Mouse (Mus musculus) left cerebral cortex, adult 9 months (tissue): ENCODE measurements around the gene Srsf10.

Experiments
- DNase-seq, 2 experiments: peaks; one replicate each; pipeline ENCODE4 v3.0.0; 2022; ENCODE audit warnings: low spot score in 2 of 2

The Srsf10 gene

GRCm38 (mm10) chr4:135855080-135855479 lies 467 bp upstream of the Srsf10 start:
- no peak for DNase-seq

- peak in 1 of 2 experiments; percentile 53 for DNase-seq
Measured at GRCm38 (mm10) chr4:135856223-135857091, 910 bp downstream of the Srsf10 start.

GRCm38 (mm10) chr4:135857597-135858186 lies 2.1 kb downstream of the Srsf10 start:
- DNase-seq: no peak

- no peak for DNase-seq
Measured at GRCm38 (mm10) chr4:135868996-135869395, 13.4 kb downstream of the Srsf10 start.

- no peak for DNase-seq
Measured at GRCm38 (mm10) chr4:135870227-135871023, 14.9 kb downstream of the Srsf10 start.

GRCm38 (mm10) chr4:135872015-135872414 lies 16.5 kb downstream of the Srsf10 start:
- no peak for DNase-seq

GRCm38 (mm10) chr4:135872589-135873391 lies 17.2 kb downstream of the Srsf10 start:
- DNase-seq: no peak

- peak; percentile 78 to 89 for DNase-seq
Measured at GRCm38 (mm10) chr4:135873526-135874202, 18.1 kb downstream of the Srsf10 start, which contains the start of gene Pnrc2. Pnrc2 (minus strand) TSS chr4:135873850.

GRCm38 (mm10) chr4:135874564-135875535 lies 19.3 kb downstream of the Srsf10 start:
- DNase-seq: no peak

GRCm38 (mm10) chr4:135875546-135875945 lies 20.0 kb downstream of the Srsf10 start:
- no peak for DNase-seq

- no peak for DNase-seq
Measured at GRCm38 (mm10) chr4:135875991-135876582, 20.5 kb downstream of the Srsf10 start.

GRCm38 (mm10) chr4:135876583-135877020 lies 21.1 kb downstream of the Srsf10 start:
- DNase-seq: peak; percentile 77 to 88

GRCm38 (mm10) chr4:135877742-135878141 lies 22.2 kb downstream of the Srsf10 start:
- no peak for DNase-seq

GRCm38 (mm10) chr4:135879021-135879420 lies 23.5 kb downstream of the Srsf10 start:
- DNase-seq: no peak

GRCm38 (mm10) chr4:135880018-135880417 lies 24.5 kb downstream of the Srsf10 start:
- no peak for DNase-seq

- no peak for DNase-seq
Measured at GRCm38 (mm10) chr4:135880576-135880975, 25.0 kb downstream of the Srsf10 start.

- DNase-seq: no peak
Measured at GRCm38 (mm10) chr4:135882023-135882422, 26.5 kb downstream of the Srsf10 start.

- no peak for DNase-seq
Measured at GRCm38 (mm10) chr4:135883401-135883851, 27.9 kb downstream of the Srsf10 start.
